Mouse (Mus musculus) heart, postnatal 0 days (tissue): ENCODE results near the gene Dab1.

Experiments
- CTCF ChIP-seq: IDR thresholded peaks from 2 replicates; pipeline ENCODE4 v1.5.1; 2016; ENCODE audit warnings: antibody characterized with exemption, control low read depth, low read depth
- EP300 ChIP-seq: IDR thresholded peaks from 2 replicates; pipeline ENCODE4 v1.6.1; 2016; ENCODE audit warnings: antibody characterized with exemption, low read depth

GRCm38 (mm10) chr4:103726486-103726885 lies 107.3 kb downstream of the Dab1 start:
- TF ChIP-seq CTCF (no peak), EP300 (no peak)
